Mouse (Mus musculus): ENCODE measurements around the gene Cd59b. TPM values are rescaled to one million over a fixed set of nuclear protein-coding genes. Genes with fewer than 3 reads are reported as not detected.
"Not testable (repeated sequence)": the region's sequence is repeated elsewhere in the genome, so short reads cannot be mapped to it uniquely, and the experiment has no call there.

The Cd59b gene
- polyA plus RNA-seq, 1 experiment: 0.31 TPM

DNA sequence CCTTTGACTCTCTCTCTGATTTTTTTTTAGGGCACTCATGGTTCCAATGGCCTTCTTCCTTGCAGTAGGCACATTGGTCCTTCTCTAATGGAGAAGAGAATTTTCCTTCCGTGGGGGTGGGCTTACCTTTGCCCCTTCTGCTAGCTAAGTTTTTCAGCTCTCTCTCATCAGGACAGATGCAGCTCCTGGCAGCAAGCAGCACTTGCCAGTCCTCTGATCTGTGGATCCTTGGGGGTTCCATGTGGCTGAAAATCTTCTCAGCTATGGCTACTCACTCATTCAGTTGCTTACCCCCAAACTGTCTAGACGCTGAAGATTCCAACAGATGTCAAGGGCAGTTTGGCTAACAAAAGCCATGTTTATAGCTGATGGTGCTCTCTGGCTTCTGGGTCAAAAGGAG lies 23.7 kb downstream of the Cd59b start:
- Histone ChIP-seq H3K4me1 (ENCODE audit: control insufficient read depth) (peaks cover 52% of the 10 kb centered on the region), H3K36me3 (ENCODE audit: control insufficient read depth) (peaks cover 4% of the 10 kb centered on the region), H3K9me3 (ENCODE audit: control insufficient read depth, low read length) (no peaks in the 10 kb centered on the region), H3K4me3 (replicated peaks) (no peak overlapping the region), H3K27me3 (ENCODE audit: control insufficient read depth) (no peaks in the 10 kb centered on the region)
- TF ChIP-seq GATA1 (IDR thresholded peaks at IDR 0.05; ENCODE audit: low read length) (no peak), TAL1 (IDR thresholded peaks at IDR 0.05; ENCODE audit: low read length) (no peak)

- Histone ChIP-seq H3K27me3 (ENCODE audit: control insufficient read depth) (no peaks in the 10 kb centered on the region), H3K9me3 (ENCODE audit: control insufficient read depth, low read length) (no peaks in the 10 kb centered on the region), H3K4me3 (replicated peaks) (peak within 1 kb of the TSS; percentile 81), H3K36me3 (ENCODE audit: control insufficient read depth) (peaks cover 17% of the 10 kb centered on the region), H3K4me1 (ENCODE audit: control insufficient read depth) (peaks cover 74% of the 10 kb centered on the region)
- TF ChIP-seq GATA1 (IDR thresholded peaks at IDR 0.05; ENCODE audit: low read length) (no peak), TAL1 (IDR thresholded peaks at IDR 0.05; ENCODE audit: low read length) (no peak)
These were observed 26.1 kb downstream of the Cd59b start, which contains the start of gene Cd59a for GRCm38 (mm10) chr2:104095741-104096213. TSS of gene Cd59a (plus strand) at chr2:104095801.

- peak overlapping the region; percentile 81 for H3K4me3 ChIP-seq (replicated peaks)
- H3K4me1 ChIP-seq (ENCODE audit: control insufficient read depth): peaks cover 72% of the 10 kb centered on the region
- no peaks in the 10 kb centered on the region for H3K27me3 ChIP-seq (ENCODE audit: control insufficient read depth)
- H3K36me3 ChIP-seq (ENCODE audit: control insufficient read depth): peaks cover 18% of the 10 kb centered on the region
- no peak for TF ChIP-seq TAL1 (IDR thresholded peaks at IDR 0.05; ENCODE audit: low read length)
- no peak for TF ChIP-seq GATA1 (IDR thresholded peaks at IDR 0.05; ENCODE audit: low read length)
- H3K9me3 ChIP-seq (ENCODE audit: control insufficient read depth, low read length): no peaks in the 10 kb centered on the region
These were observed 26.6 kb downstream of the Cd59b start for GRCm38 (mm10) chr2:104096256-104096655.

DNA sequence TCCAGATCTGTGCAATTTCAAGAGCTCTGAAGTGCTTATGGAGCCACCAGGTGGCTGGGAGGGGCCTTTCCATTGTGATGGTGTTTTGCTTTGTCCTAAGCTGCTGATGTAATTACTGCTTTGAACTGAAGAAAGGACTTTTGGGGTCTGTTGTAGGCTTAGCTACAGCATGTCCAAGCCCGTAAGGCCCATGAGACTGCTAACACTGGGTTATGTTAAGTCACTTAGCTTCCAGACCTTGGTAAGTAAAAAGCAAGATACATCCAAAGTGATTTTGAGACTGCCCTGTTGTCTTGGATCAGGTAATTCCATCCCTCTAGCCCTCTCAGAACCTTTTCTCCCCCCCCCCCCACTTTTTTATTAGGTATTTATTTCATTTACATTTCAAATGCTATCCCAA lies 27.1 kb downstream of the Cd59b start:
- Histone ChIP-seq H3K36me3 (ENCODE audit: control insufficient read depth) (peaks cover 21% of the 10 kb centered on the region), H3K4me3 (replicated peaks) (peak overlapping the region; percentile 81), H3K4me1 (ENCODE audit: control insufficient read depth) (peaks cover 70% of the 10 kb centered on the region)
- not testable (repeated sequence) for H3K27me3 ChIP-seq (ENCODE audit: control insufficient read depth); H3K9me3 ChIP-seq (ENCODE audit: control insufficient read depth, low read length)

- Histone ChIP-seq H3K4me3 (replicated peaks) (peak overlapping the region; percentile 55), H3K4me1 (ENCODE audit: control insufficient read depth) (peaks cover 68% of the 10 kb centered on the region), H3K36me3 (ENCODE audit: control insufficient read depth) (peaks cover 25% of the 10 kb centered on the region)
- H3K9me3 ChIP-seq (ENCODE audit: control insufficient read depth, low read length); H3K27me3 ChIP-seq (ENCODE audit: control insufficient read depth): not testable (repeated sequence)
These were observed 27.7 kb downstream of the Cd59b start for GRCm38 (mm10) chr2:104097396-104097795.

DNA sequence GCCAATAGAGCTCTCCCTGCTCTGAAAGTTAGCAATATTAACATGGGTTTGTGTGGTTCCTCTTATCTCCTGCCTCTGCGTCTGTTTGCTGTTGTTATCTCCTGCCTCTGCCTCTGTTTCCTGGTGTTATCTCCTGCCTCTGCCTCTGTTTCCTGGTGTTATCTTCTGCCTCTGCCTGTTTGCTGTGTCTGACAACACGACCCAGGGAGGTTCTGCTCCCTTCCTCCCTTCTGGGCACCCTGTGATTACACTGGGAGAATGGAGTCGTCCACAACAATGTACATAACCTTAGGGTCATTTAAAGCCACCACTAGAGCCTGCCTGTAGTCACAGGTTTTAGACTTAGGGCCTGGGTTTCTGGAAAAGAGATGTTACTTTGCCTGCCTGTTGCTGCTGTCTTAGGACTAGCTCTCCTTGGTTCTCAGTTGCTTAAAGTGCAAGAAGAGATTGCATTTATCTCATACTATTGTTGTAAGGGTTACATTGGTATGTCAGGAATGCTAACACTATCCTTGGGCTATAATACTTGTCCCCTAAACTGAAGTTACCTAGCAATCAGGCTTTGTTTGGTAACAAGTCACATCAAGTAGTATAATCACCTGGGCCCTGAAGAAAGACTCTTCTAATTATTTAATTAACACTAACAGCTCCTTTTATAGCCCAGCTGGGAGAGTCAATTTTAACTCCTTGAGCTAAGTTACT lies 29.0 kb downstream of the Cd59b start:
- TF ChIP-seq TAL1 (IDR thresholded peaks at IDR 0.05; ENCODE audit: low read length): peak; percentile 67
- TF ChIP-seq GATA1 (IDR thresholded peaks at IDR 0.05; ENCODE audit: low read length): peak; percentile 84
- Histone ChIP-seq H3K4me1 (ENCODE audit: control insufficient read depth) (peaks cover 66% of the 10 kb centered on the region), H3K9me3 (ENCODE audit: control insufficient read depth, low read length) (no peaks in the 10 kb centered on the region), H3K27me3 (ENCODE audit: control insufficient read depth) (no peaks in the 10 kb centered on the region), H3K36me3 (ENCODE audit: control insufficient read depth) (peaks cover 36% of the 10 kb centered on the region), H3K4me3 (replicated peaks) (peak overlapping the region; percentile 34)

DNA sequence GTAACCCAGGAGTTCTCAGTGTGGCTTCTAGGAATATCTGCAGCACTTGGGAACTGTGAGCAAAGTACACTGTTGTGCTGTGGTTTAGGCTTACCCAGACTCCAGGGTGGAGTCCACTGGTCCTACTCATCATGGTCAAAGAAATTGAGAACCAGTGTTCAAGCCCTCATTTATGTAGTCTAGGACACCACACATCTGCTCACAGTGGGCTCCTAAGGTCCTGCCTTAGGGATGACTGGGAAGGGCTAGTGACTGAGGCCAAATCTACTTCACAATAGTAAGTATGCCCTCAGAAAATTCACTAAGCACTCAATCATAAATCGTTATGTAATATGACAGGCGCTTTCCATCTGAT lies 29.6 kb downstream of the Cd59b start:
- H3K9me3 ChIP-seq (ENCODE audit: control insufficient read depth, low read length): no peaks in the 10 kb centered on the region
- TF ChIP-seq GATA1 (IDR thresholded peaks at IDR 0.05; ENCODE audit: low read length) (no peak), TAL1 (IDR thresholded peaks at IDR 0.05; ENCODE audit: low read length) (no peak)
- H3K4me3 ChIP-seq (replicated peaks): peak overlapping the region; percentile 34
- peaks cover 39% of the 10 kb centered on the region for H3K36me3 ChIP-seq (ENCODE audit: control insufficient read depth)
- H3K27me3 ChIP-seq (ENCODE audit: control insufficient read depth): no peaks in the 10 kb centered on the region
- H3K4me1 ChIP-seq (ENCODE audit: control insufficient read depth): peaks cover 65% of the 10 kb centered on the region

DNA sequence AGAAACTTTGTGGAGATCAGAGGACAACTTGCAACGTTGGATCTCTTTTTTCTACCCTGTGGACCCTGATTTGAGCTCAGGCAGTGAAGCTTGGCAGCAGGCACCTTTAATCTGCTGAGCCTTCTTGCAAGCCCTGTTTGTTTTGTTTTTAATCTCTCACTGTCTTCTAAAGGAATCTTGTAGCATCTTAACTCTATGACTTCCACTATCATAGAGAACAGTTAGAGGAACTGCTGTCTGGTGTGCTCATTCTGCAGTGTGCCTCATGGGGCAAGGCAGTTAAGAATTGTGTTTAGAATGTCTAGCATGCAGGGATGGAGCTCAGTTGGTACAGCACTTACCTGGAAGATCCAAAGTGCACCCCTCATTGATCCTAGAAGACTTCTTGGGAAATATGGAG lies 30.3 kb downstream of the Cd59b start:
- H3K4me3 ChIP-seq (replicated peaks): peak overlapping the region; percentile 16

GRCm38 (mm10) chr2:104104800-104105199 lies 35.2 kb downstream of the Cd59b start:
- no peak overlapping the region for H3K4me3 ChIP-seq (replicated peaks)
- peaks cover 62% of the 10 kb centered on the region for H3K36me3 ChIP-seq (ENCODE audit: control insufficient read depth)
- TF ChIP-seq GATA1 (IDR thresholded peaks at IDR 0.05; ENCODE audit: low read length): no peak
- TF ChIP-seq TAL1 (IDR thresholded peaks at IDR 0.05; ENCODE audit: low read length): no peak
- no peaks in the 10 kb centered on the region for H3K9me3 ChIP-seq (ENCODE audit: control insufficient read depth, low read length)
- peaks cover 60% of the 10 kb centered on the region for H3K4me1 ChIP-seq (ENCODE audit: control insufficient read depth)
- no peaks in the 10 kb centered on the region for H3K27me3 ChIP-seq (ENCODE audit: control insufficient read depth)

More for the DNA sequence above, 30.3 kb downstream of the Cd59b start:
- peaks cover 46% of the 10 kb centered on the region for H3K36me3 ChIP-seq (ENCODE audit: control insufficient read depth)
- H3K27me3 ChIP-seq (ENCODE audit: control insufficient read depth): no peaks in the 10 kb centered on the region
- TF ChIP-seq GATA1 (IDR thresholded peaks at IDR 0.05; ENCODE audit: low read length) (no peak), TAL1 (IDR thresholded peaks at IDR 0.05; ENCODE audit: low read length) (no peak)
- H3K9me3 ChIP-seq (ENCODE audit: control insufficient read depth, low read length): no peaks in the 10 kb centered on the region
- peaks cover 71% of the 10 kb centered on the region for H3K4me1 ChIP-seq (ENCODE audit: control insufficient read depth)

DNA sequence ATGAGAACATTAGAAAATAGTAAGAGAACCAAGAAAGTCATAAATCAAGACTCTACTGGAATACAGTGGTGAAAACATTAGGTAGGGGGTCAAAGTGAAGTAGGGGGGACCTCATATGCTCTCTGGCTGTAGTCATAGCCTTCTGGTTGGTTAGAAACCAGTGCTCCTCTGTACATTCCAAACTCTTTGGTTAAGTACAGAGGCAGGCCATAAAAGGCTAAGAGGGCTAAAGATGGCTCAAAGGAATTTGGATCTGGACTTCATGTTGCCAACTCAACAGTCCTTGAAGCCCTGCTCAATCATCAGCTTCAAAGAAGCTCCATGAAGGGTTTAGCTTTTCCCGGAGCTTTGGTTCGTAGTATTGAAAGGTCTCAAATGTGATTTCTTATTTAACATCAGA lies 39.4 kb downstream of the Cd59b start:
- H3K4me1 ChIP-seq (ENCODE audit: control insufficient read depth): peaks cover 42% of the 10 kb centered on the region
- not testable (repeated sequence) for H3K27me3 ChIP-seq (ENCODE audit: control insufficient read depth); H3K4me3 ChIP-seq (replicated peaks); H3K9me3 ChIP-seq (ENCODE audit: control insufficient read depth, low read length)
- peaks cover 61% of the 10 kb centered on the region for H3K36me3 ChIP-seq (ENCODE audit: control insufficient read depth)

Measured in erythroblast, embryonic 14.5 days (primary cell).